Mouse (Mus musculus): Measurements from ENCODE around the gene Fbxw21. TPM values are rescaled to one million over a fixed set of nuclear protein-coding genes. Genes with fewer than 3 reads are reported as not detected.

The Fbxw21 gene
- polyA plus RNA-seq, 1 experiment from 2014 or later = not detected

DNA sequence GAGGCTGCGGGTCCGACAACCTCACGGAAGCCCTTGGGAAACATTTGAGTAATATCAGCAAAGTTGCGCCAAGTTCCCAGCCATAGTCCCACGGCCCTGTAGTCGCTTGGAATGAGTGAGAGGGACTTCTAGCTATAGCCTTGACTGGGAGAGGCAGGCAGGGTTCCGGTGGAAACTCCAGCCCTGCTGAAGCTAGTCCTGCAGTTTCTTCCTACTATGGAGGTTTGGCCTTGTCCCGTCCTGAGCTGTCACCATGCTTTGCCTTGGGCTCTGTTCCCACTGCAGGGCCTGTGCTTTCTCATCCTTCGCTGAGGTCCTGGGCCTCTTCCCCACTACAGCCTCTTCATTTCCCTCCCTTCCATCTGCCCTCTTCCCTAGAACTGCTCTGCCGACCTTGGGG is 45.6 kb downstream of the Fbxw21 start:
- H3K27me3 ChIP-seq (replicated peaks; ENCODE audit: insufficient read depth, low read length) = no peaks in the 10 kb centered on the region
- no peak for DNase-seq (ENCODE audit: low spot score)
- 83% methylated on average over 10 of the region's 10 CpGs for WGBS
- TF ChIP-seq CTCF (IDR thresholded peaks at IDR 0.05) (no peak), EP300 (IDR thresholded peaks at IDR 0.05) (no peak)
- H3K4me1 ChIP-seq (ENCODE audit: insufficient read depth, low read depth, low read length) = no peaks in the 10 kb centered on the region
- no peak overlapping the region for H3K27ac ChIP-seq (ENCODE audit: low read length)
- no peak for ATAC-seq
- H3K9me3 ChIP-seq (ENCODE audit: low read length) = no peaks in the 10 kb centered on the region
- peaks cover 9% of the 10 kb centered on the region for H3K36me3 ChIP-seq (ENCODE audit: insufficient read depth, low read length)
- no peak overlapping the region for H3K4me3 ChIP-seq (ENCODE audit: low read depth, low read length)
- no peak overlapping the region for H3K4me2 ChIP-seq (replicated peaks; ENCODE audit: low read depth, low read length)
- no peak overlapping the region for H3K9ac ChIP-seq (replicated peaks; ENCODE audit: low read depth)

DNA sequence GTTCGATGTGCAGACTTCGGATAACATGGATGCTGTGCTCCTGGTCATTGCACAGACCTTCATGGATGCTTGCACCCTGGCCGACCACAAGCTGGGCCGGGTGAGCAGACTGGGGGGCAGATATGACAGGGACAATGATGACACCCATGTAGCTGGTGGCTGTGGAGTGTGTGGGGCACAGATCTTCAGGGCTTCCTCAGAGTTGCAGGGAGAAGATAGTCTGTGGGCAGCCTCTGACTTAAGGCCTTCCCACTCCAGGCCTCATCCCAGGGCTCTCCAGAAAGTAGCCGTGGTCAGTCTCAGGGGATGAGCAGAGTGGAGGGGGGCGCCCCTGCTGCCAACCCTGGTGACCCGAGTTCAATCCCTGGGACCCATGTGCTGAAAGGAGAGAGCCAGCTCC is 47.0 kb downstream of the Fbxw21 start:
- TF ChIP-seq EP300 (IDR thresholded peaks at IDR 0.05) = no peak
- no peak for TF ChIP-seq CTCF (IDR thresholded peaks at IDR 0.05)
- Histone ChIP-seq H3K4me1 (ENCODE audit: insufficient read depth, low read depth, low read length) (no peaks in the 10 kb centered on the region), H3K27ac (ENCODE audit: low read length) (no peak overlapping the region), H3K36me3 (ENCODE audit: insufficient read depth, low read length) (peaks cover 9% of the 10 kb centered on the region), H3K27me3 (replicated peaks; ENCODE audit: insufficient read depth, low read length) (no peaks in the 10 kb centered on the region), H3K4me2 (replicated peaks; ENCODE audit: low read depth, low read length) (no peak overlapping the region), H3K9me3 (ENCODE audit: low read length) (no peaks in the 10 kb centered on the region), H3K4me3 (ENCODE audit: low read depth, low read length) (no peak overlapping the region), H3K9ac (replicated peaks; ENCODE audit: low read depth) (no peak overlapping the region)
- 87% methylated on average over 7 of the region's 7 CpGs for WGBS
- DNase-seq (ENCODE audit: low spot score) (no peak), ATAC-seq (no peak)

DNA sequence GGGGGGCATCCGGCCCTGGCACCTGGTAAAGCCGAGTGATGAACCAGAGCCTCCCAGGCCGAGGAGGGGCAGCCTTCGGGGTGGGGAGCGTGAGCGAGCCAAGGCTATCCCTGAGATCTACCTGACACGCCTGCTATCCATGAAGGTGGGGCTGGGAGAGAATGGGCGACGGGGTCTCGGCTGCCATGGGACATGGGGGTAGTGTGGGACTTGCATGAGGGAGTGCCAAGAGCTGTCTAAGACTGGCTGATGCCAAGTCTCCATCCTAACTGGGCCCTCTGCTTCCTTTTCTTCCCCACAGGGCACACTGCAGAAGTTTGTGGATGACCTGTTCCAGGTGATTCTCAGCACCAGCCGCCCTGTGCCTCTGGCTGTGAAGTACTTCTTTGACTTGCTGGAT is 47.6 kb downstream of the Fbxw21 start:
- no peak for ATAC-seq
- Histone ChIP-seq H3K27ac (ENCODE audit: low read length) (no peak overlapping the region), H3K36me3 (ENCODE audit: insufficient read depth, low read length) (peaks cover 9% of the 10 kb centered on the region), H3K9me3 (ENCODE audit: low read length) (no peaks in the 10 kb centered on the region), H3K4me3 (ENCODE audit: low read depth, low read length) (no peak overlapping the region), H3K4me2 (replicated peaks; ENCODE audit: low read depth, low read length) (no peak overlapping the region), H3K4me1 (ENCODE audit: insufficient read depth, low read depth, low read length) (no peaks in the 10 kb centered on the region), H3K27me3 (replicated peaks; ENCODE audit: insufficient read depth, low read length) (no peaks in the 10 kb centered on the region), H3K9ac (replicated peaks; ENCODE audit: low read depth) (no peak overlapping the region)
- TF ChIP-seq CTCF (IDR thresholded peaks at IDR 0.05) (no peak), EP300 (IDR thresholded peaks at IDR 0.05) (no peak)
- no peak for DNase-seq (ENCODE audit: low spot score)
- 89% methylated on average over 11 of the region's 11 CpGs for WGBS

- Histone ChIP-seq H3K4me1 (ENCODE audit: insufficient read depth, low read depth, low read length) (no peaks in the 10 kb centered on the region), H3K36me3 (ENCODE audit: insufficient read depth, low read length) (peaks cover 8% of the 10 kb centered on the region), H3K9ac (replicated peaks; ENCODE audit: low read depth) (no peak overlapping the region), H3K4me3 (ENCODE audit: low read depth, low read length) (no peak overlapping the region), H3K9me3 (ENCODE audit: low read length) (no peaks in the 10 kb centered on the region), H3K27ac (ENCODE audit: low read length) (no peak overlapping the region), H3K4me2 (replicated peaks; ENCODE audit: low read depth, low read length) (no peak overlapping the region), H3K27me3 (replicated peaks; ENCODE audit: insufficient read depth, low read length) (no peaks in the 10 kb centered on the region)
- ATAC-seq (no peak), DNase-seq (ENCODE audit: low spot score) (no peak)
- TF ChIP-seq EP300 (IDR thresholded peaks at IDR 0.05) = no peak
- TF ChIP-seq CTCF (IDR thresholded peaks at IDR 0.05) = no peak
- 88% methylated on average over 8 of the region's 8 CpGs for WGBS
Observed at GRCm38 (mm10) chr9:109113331-109113730, 48.5 kb downstream of the Fbxw21 start.

GRCm38 (mm10) chr9:109111591-109111990 is 50.2 kb downstream of the Fbxw21 start:
- Histone ChIP-seq H3K27ac (ENCODE audit: low read length) (no peak overlapping the region), H3K27me3 (replicated peaks; ENCODE audit: insufficient read depth, low read length) (no peaks in the 10 kb centered on the region), H3K4me1 (ENCODE audit: insufficient read depth, low read depth, low read length) (no peaks in the 10 kb centered on the region), H3K9me3 (ENCODE audit: low read length) (no peaks in the 10 kb centered on the region), H3K4me3 (ENCODE audit: low read depth, low read length) (no peak overlapping the region), H3K36me3 (ENCODE audit: insufficient read depth, low read length) (peaks cover 6% of the 10 kb centered on the region), H3K9ac (replicated peaks; ENCODE audit: low read depth) (no peak overlapping the region), H3K4me2 (replicated peaks; ENCODE audit: low read depth, low read length) (no peak overlapping the region)
- no peak for DNase-seq (ENCODE audit: low spot score)
- WGBS = 93% methylated on average over 9 of the region's 9 CpGs
- TF ChIP-seq EP300 (IDR thresholded peaks at IDR 0.05) (no peak), CTCF (IDR thresholded peaks at IDR 0.05) (no peak)
- ATAC-seq = no peak

- DNase-seq (ENCODE audit: low spot score) = no peak
Observed at GRCm38 (mm10) chr9:109111101-109111500, 50.7 kb downstream of the Fbxw21 start.

DNA sequence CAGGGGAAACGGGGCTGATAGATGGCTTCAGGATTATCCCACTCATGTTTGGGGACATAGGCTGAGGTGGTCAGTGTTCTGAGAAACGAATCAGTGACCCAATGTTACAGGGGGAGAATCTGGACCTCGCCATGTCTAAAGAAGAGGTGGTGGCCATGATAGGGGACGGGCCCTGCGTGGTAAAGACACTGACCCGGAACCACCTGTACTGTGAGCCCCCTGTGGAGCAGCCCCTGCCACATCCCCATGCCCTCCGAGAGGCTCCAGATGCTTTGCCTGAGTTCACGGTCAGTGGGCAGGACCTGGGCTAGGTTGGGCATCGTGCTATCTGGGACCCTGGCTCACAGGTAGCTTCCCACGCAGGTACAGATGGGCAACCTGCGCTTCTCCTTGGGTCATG is 51.6 kb downstream of the Fbxw21 start:
- no peaks in the 10 kb centered on the region for H3K4me1 ChIP-seq (ENCODE audit: insufficient read depth, low read depth, low read length)
- H3K9ac ChIP-seq (replicated peaks; ENCODE audit: low read depth) = no peak overlapping the region
- no peak overlapping the region for H3K4me2 ChIP-seq (replicated peaks; ENCODE audit: low read depth, low read length)
- DNase-seq (ENCODE audit: low spot score) = no peak
- WGBS = 90% methylated on average over 11 of the region's 11 CpGs
- H3K27ac ChIP-seq (ENCODE audit: low read length) = no peak overlapping the region
- H3K36me3 ChIP-seq (ENCODE audit: insufficient read depth, low read length) = peaks cover 10% of the 10 kb centered on the region
- no peaks in the 10 kb centered on the region for H3K27me3 ChIP-seq (replicated peaks; ENCODE audit: insufficient read depth, low read length)
- H3K4me3 ChIP-seq (ENCODE audit: low read depth, low read length) = no peak overlapping the region
- no peak for TF ChIP-seq EP300 (IDR thresholded peaks at IDR 0.05)
- no peak for TF ChIP-seq CTCF (IDR thresholded peaks at IDR 0.05)
- ATAC-seq = no peak
- H3K9me3 ChIP-seq (ENCODE audit: low read length) = no peaks in the 10 kb centered on the region

More at GRCm38 (mm10) chr9:109111101-109111500, 50.7 kb downstream of the Fbxw21 start:
- WGBS = 77% methylated on average over 4 of the region's 4 CpGs
- no peaks in the 10 kb centered on the region for H3K9me3 ChIP-seq (ENCODE audit: low read length)
- no peaks in the 10 kb centered on the region for H3K4me1 ChIP-seq (ENCODE audit: insufficient read depth, low read depth, low read length)
- H3K9ac ChIP-seq (replicated peaks; ENCODE audit: low read depth) = no peak overlapping the region
- ATAC-seq = no peak
- H3K27ac ChIP-seq (ENCODE audit: low read length) = no peak overlapping the region
- no peaks in the 10 kb centered on the region for H3K27me3 ChIP-seq (replicated peaks; ENCODE audit: insufficient read depth, low read length)
- H3K4me3 ChIP-seq (ENCODE audit: low read depth, low read length) = no peak overlapping the region
- H3K36me3 ChIP-seq (ENCODE audit: insufficient read depth, low read length) = peaks cover 6% of the 10 kb centered on the region
- TF ChIP-seq CTCF (IDR thresholded peaks at IDR 0.05) (no peak), EP300 (IDR thresholded peaks at IDR 0.05) (no peak)
- no peak overlapping the region for H3K4me2 ChIP-seq (replicated peaks; ENCODE audit: low read depth, low read length)

Data from lung, postnatal 0 days (tissue).